ENCODE assay signal across 8 mouse cellular contexts in the genomic region with DNA sequence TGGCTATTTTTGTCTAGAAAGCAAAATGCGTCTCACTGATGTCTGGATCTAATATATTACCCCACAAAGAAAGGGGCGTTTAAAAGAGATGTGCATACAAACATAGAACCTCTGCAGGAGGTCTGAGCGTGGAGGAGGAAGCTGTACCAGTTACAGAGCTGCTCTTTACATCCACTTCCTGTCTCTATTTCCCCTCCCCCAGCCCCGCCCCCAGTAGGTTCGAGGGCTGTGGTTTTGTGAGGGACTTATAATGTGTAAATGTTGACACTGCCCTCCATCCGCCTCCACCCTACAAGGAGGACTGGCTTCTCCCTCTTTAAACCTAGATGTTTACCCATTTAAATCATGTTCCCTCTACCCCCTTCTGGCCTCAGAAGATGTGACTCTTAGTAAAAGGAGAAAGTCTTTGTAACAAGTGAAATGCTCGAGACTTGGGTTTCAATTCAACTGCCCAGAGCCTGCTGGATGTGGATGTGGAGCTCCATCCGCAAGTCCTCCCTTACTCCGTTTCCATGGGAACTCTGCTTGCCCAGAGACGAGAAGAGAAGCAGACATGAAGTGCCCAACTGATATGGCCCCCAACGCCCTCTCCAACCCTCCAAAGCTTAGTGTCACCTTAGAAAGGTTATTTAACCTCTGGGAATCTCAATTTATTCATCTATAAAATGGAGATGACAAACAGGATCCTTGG. TPM values are rescaled to one million over a fixed set of nuclear protein-coding genes. Genes with fewer than 3 reads are reported as not detected.
DNase-seq lines count a peak whose midpoint lies in the region; ATAC-seq lines count a peak whose summit lies in the region.

No protein-coding gene starts in this region.

- peak; percentile 87 for ATAC-seq in neutrophil, adult 5-6 weeks (ENCODE audit: extremely low read depth, insufficient number of reproducible peaks, low FRiP score, poor library complexity, severe bottlenecking)

- intact Hi-C loops in gastrocnemius, postnatal 36 days (cut with DNase I) = no loop called here

- DNase-seq in urinary bladder, postnatal 14 days (ENCODE audit: low spot score) = peak; percentile 29
- DNase-seq in urinary bladder, postnatal 4 days (ENCODE audit: low spot score in 2 of 2) = no peak
- peak; percentile 56 for DNase-seq in liver
- no peak for DNase-seq in retina, embryonic 14.5 days (ENCODE audit: low spot score)
- no peak for DNase-seq in gastrocnemius, postnatal 36 days
- no peak for DNase-seq in urinary bladder, adult 2 months (ENCODE audit: low spot score)
- no peak for DNase-seq in gastrocnemius, postnatal 4 days (ENCODE audit: low spot score in 2 of 2)

RNA-seq across cellular contexts. Expression of a gene that starts 43.7 kb away (rescaled TPM):
- total RNA-seq in neutrophil, adult 5-6 weeks (2017) = 134 and 139 TPM in 2 replicates
- 1 to 10 TPM in 1 of 2 experiments, under 1 TPM in 1; 0.69 to 2.0 TPM for total RNA-seq in gastrocnemius, postnatal 36 days (2021)
- polyA plus RNA-seq in urinary bladder, adult 2 months (2012; rRNA removed) = 13.9 and 21.5 TPM in 2 replicates
- total RNA-seq in gastrocnemius, postnatal 4 days (2021) = 10 to 100 TPM; 19.6 to 23.8 TPM

Comparison
In these comparisons a context has a peak if more than half of its experiments do, and no peak if none do; other contexts are left out.
1. DNase-seq: peak in urinary bladder, postnatal 14 days (single experiment) and liver (single experiment); none in urinary bladder, postnatal 4 days (0 of 2), retina, embryonic 14.5 days (single experiment), gastrocnemius, postnatal 36 days (0 of 2), urinary bladder, adult 2 months (single experiment) and gastrocnemius, postnatal 4 days (0 of 2).
2. RNA of a gene that starts 43.7 kb away (total RNA-seq): 134 to 139 TPM in neutrophil, adult 5-6 weeks and 19.6 to 23.8 TPM in gastrocnemius, postnatal 4 days; 0.69 to 2.0 TPM in gastrocnemius, postnatal 36 days; every median in the first group is over 4 times any median in the second.